Mouse (Mus musculus): ENCODE results near the gene Gpc2. TPM values are rescaled to one million over a fixed set of nuclear protein-coding genes. Genes with fewer than 3 reads are reported as not detected.

The Gpc2 gene
- total and polyA plus RNA-seq, 3 experiments: not detected

GRCm38 (mm10) chr5:138281798-138282197 is 2.0 kb upstream of the Gpc2 start:
- H3K27ac ChIP-seq (ENCODE audit: insufficient read depth, low read depth): no peak overlapping the region
- no peak overlapping the region for H3K4me3 ChIP-seq (replicated peaks in 1 of 3; ENCODE audit: low read depth in 2 of 3, low read length in 2 of 3, poor library complexity in 1 of 3)
- DNase-seq (ENCODE audit: extremely low read depth): no peak
- H3K79me2 ChIP-seq (replicated peaks; ENCODE audit: control insufficient read depth, extremely low read depth, insufficient read depth, poor library complexity, severe bottlenecking): no peaks in the 10 kb centered on the region
- no peak overlapping the region for H3K4me2 ChIP-seq (ENCODE audit: insufficient read depth, low read depth, poor library complexity, severe bottlenecking)
- dilution Hi-C loops (cut with MboI; ENCODE audit: extremely low pct_ligation_motif_present, extremely low pct_unique_long_range_greater_than_20kb, low sequenced_read_pairs) (no loop called here), in situ Hi-C loops (cut with MboI; ENCODE audit: low pct_ligation_motif_present, low pct_unique_long_range_greater_than_20kb, low sequenced_read_pairs) (no loop called here)
- H3K36me3 ChIP-seq (replicated peaks in 1 of 2; ENCODE audit: control insufficient read depth in 1 of 2, insufficient read depth in 1 of 2, low read length in 1 of 2): no peaks in the 10 kb centered on the region
- peaks cover 6% of the 10 kb centered on the region for H3K9me3 ChIP-seq (replicated peaks; ENCODE audit: low read length)
- H3K27me3 ChIP-seq (replicated peaks): peaks cover 8% of the 10 kb centered on the region
- no peak overlapping the region for H3K9ac ChIP-seq (ENCODE audit: insufficient read depth, low read depth)
- H3K4me1 ChIP-seq (ENCODE audit: control insufficient read depth in 1 of 2, insufficient read depth in 2 of 2): peaks cover 0 to 5% of the 10 kb centered on the region in 2 experiments; a peak in 1 of 4 replicates
- TF ChIP-seq ELF1 (IDR thresholded peaks at IDR 0.05; ENCODE audit: low read depth, low read length) (no peak), SIN3A (IDR thresholded peaks at IDR 0.05; ENCODE audit: low read length) (no peak), HCFC1 (IDR thresholded peaks at IDR 0.05; ENCODE audit: low read depth, low read length) (no peak), SMC3 (IDR thresholded peaks at IDR 0.05; ENCODE audit: low read depth, low read length) (no peak), POLR2AphosphoS2 (IDR thresholded peaks at IDR 0.05; ENCODE audit: low read depth, low read length) (no peak), BHLHE40 (IDR thresholded peaks at IDR 0.05; ENCODE audit: low read depth, low read length) (no peak), RCOR1 (conservative IDR thresholded peaks at IDR 0.05; ENCODE audit: low read depth, low read length) (no peak), RAD21 (IDR thresholded peaks at IDR 0.05; ENCODE audit: low read depth, low read length) (no peak), USF2 (conservative IDR thresholded peaks at IDR 0.05; ENCODE audit: low read depth, low read length) (no peak), ETS1 (conservative IDR thresholded peaks at IDR 0.05; ENCODE audit: low read depth, low read length) (no peak), JUN (IDR thresholded peaks at IDR 0.05; ENCODE audit: insufficient read depth, low read depth, low read length) (no peak), MAFK (IDR thresholded peaks at IDR 0.05; ENCODE audit: insufficient replicate concordance, low read length) (no peak)

GRCm38 (mm10) chr5:138280829-138281228 is 1.0 kb upstream of the Gpc2 start:
- Histone ChIP-seq H3K4me1 (ENCODE audit: control insufficient read depth in 1 of 2, insufficient read depth in 2 of 2) (peaks cover 0 to 5% of the 10 kb centered on the region in 2 experiments; a peak in 1 of 4 replicates), H3K9me3 (replicated peaks; ENCODE audit: low read length) (peaks cover 6% of the 10 kb centered on the region), H3K36me3 (replicated peaks in 1 of 2; ENCODE audit: control insufficient read depth in 1 of 2, insufficient read depth in 1 of 2, low read length in 1 of 2) (no peaks in the 10 kb centered on the region), H3K4me2 (ENCODE audit: insufficient read depth, low read depth, poor library complexity, severe bottlenecking) (no peak overlapping the region), H3K4me3 (replicated peaks in 1 of 3; ENCODE audit: low read depth in 2 of 3, low read length in 2 of 3, poor library complexity in 1 of 3) (no peak overlapping the region), H3K27me3 (replicated peaks) (peaks cover 8% of the 10 kb centered on the region), H3K27ac (ENCODE audit: insufficient read depth, low read depth) (no peak overlapping the region), H3K9ac (ENCODE audit: insufficient read depth, low read depth) (no peak overlapping the region), H3K79me2 (replicated peaks; ENCODE audit: control insufficient read depth, extremely low read depth, insufficient read depth, poor library complexity, severe bottlenecking) (no peaks in the 10 kb centered on the region)
- TF ChIP-seq MAFK (IDR thresholded peaks at IDR 0.05; ENCODE audit: insufficient replicate concordance, low read length): no peak
- TF ChIP-seq TBP (conservative IDR thresholded peaks at IDR 0.05; ENCODE audit: low read depth, low read length): no peak
- TF ChIP-seq ELF1 (IDR thresholded peaks at IDR 0.05; ENCODE audit: low read depth, low read length): no peak
- no peak for TF ChIP-seq ZKSCAN1 (IDR thresholded peaks at IDR 0.05; ENCODE audit: borderline replicate concordance, low read depth, low read length)
- TF ChIP-seq E2F4 (IDR thresholded peaks at IDR 0.05; ENCODE audit: insufficient replicate concordance, low read depth, low read length): no peak
- TF ChIP-seq CHD1 (IDR thresholded peaks at IDR 0.05; ENCODE audit: low read depth, low read length): no peak
- no peak for TF ChIP-seq JUND (conservative IDR thresholded peaks at IDR 0.05; ENCODE audit: low read depth, low read length)
- no peak for TF ChIP-seq POLR2AphosphoS2 (IDR thresholded peaks at IDR 0.05; ENCODE audit: low read depth, low read length)
- in situ Hi-C loops (cut with MboI; ENCODE audit: low pct_ligation_motif_present, low pct_unique_long_range_greater_than_20kb, low sequenced_read_pairs): no loop called here
- no peak for DNase-seq (ENCODE audit: extremely low read depth)
- dilution Hi-C loops (cut with MboI; ENCODE audit: extremely low pct_ligation_motif_present, extremely low pct_unique_long_range_greater_than_20kb, low sequenced_read_pairs): no loop called here
